Mouse (Mus musculus) brown adipose tissue, adult 24 weeks (tissue): ENCODE results near the gene 2810021J22Rik. TPM values are rescaled to one million over a fixed set of nuclear protein-coding genes. Genes with fewer than 3 reads are reported as not detected.

Experiments
- H3K27ac ChIP-seq: fragments of 200-500 bp; replicated peaks from 2 replicates; pipeline ENCODE4 v1.5.1; 2012; ENCODE audit warnings: low read depth, mild to moderate bottlenecking, low read length
- H3K4me1 ChIP-seq: fragments of 200-500 bp; 2 replicates; pipeline ENCODE4 v1.6.1; 2012; ENCODE audit warnings: low read length, mixed read lengths; ENCODE audit not compliant: control insufficient read depth, insufficient read depth, insufficient read length
- H3K4me3 ChIP-seq: fragments of 200-500 bp; 2 replicates; pipeline ENCODE4 v1.5.1; 2012; ENCODE audit warnings: low read depth, mild to moderate bottlenecking, low read length, moderate library complexity; ENCODE audit not compliant: insufficient read depth
- polyA plus RNA-seq: library from polyadenylated mRNA; stranded (reverse); fragments of >200 nt; gene quantifications from 2 replicates; pipeline ENCODE4 v1.2.4, GENCODE M21; 2012; ENCODE audit not compliant: missing spikeins, insufficient read depth, insufficient read length

The 2810021J22Rik gene
- polyA plus RNA-seq, 1 experiment = 4.8 TPM

- H3K4me1 ChIP-seq = no peaks in the 10 kb centered on the region
- H3K4me3 ChIP-seq = no peak overlapping the region
- H3K27ac ChIP-seq = no peak overlapping the region
Observed at GRCm38 (mm10) chr11:58929641-58930040, 62.6 kb downstream of the 2810021J22Rik start.

GRCm38 (mm10) chr11:58930254-58930653, 63.2 kb downstream of the 2810021J22Rik start:
- H3K4me1 ChIP-seq = no peaks in the 10 kb centered on the region
- no peak overlapping the region for H3K27ac ChIP-seq
- H3K4me3 ChIP-seq = no peak overlapping the region

GRCm38 (mm10) chr11:58931576-58931975, 64.6 kb downstream of the 2810021J22Rik start:
- H3K4me1 ChIP-seq = no peaks in the 10 kb centered on the region
- H3K4me3 ChIP-seq = no peak overlapping the region
- H3K27ac ChIP-seq = no peak overlapping the region

Other genes with a start within 250 kb of the 2810021J22Rik start
- not detected in 2 replicates for gene Olfr323, start 236.7 kb upstream of the 2810021J22Rik start, polyA plus RNA-seq
- gene Trim58, start 226.8 kb upstream of the 2810021J22Rik start, polyA plus RNA-seq = not detected in 2 replicates
- gene Olfr322, start 208.4 kb upstream of the 2810021J22Rik start, polyA plus RNA-seq = not detected in 2 replicates
- not detected in 2 replicates for gene Olfr320, start 186.1 kb upstream of the 2810021J22Rik start, polyA plus RNA-seq
- gene Olfr319, start 168.1 kb upstream of the 2810021J22Rik start, polyA plus RNA-seq = not detected in 2 replicates
- gene Olfr318, start 143.2 kb upstream of the 2810021J22Rik start, polyA plus RNA-seq = not detected in 2 replicates
- not detected in 2 replicates for gene Olfr317, start 128.0 kb upstream of the 2810021J22Rik start, polyA plus RNA-seq
- not detected in 2 replicates for gene Olfr316, start 114.5 kb upstream of the 2810021J22Rik start, polyA plus RNA-seq
- gene Olfr315, start 94.0 kb upstream of the 2810021J22Rik start, polyA plus RNA-seq = not detected in 2 replicates
- not detected in 2 replicates for gene Olfr314, start 84.3 kb upstream of the 2810021J22Rik start, polyA plus RNA-seq
- not detected in 2 replicates for gene Fam183b, start 65.3 kb upstream of the 2810021J22Rik start, polyA plus RNA-seq
- gene Olfr313, start 52.2 kb upstream of the 2810021J22Rik start, polyA plus RNA-seq = not detected in 2 replicates
- gene Olfr312, start 38.0 kb upstream of the 2810021J22Rik start, polyA plus RNA-seq = not detected in 2 replicates
- not detected in 2 replicates for gene Olfr311, start 28.0 kb upstream of the 2810021J22Rik start, polyA plus RNA-seq
- 0.44 and 0.96 TPM in 2 replicates for gene Gm12258, start 20.1 kb upstream of the 2810021J22Rik start, polyA plus RNA-seq
- gene Zfp39, start 37.0 kb downstream of the 2810021J22Rik start, polyA plus RNA-seq = 1.8 and 2.0 TPM in 2 replicates
- not detected in 2 replicates for gene Btnl10, start 50.7 kb downstream of the 2810021J22Rik start, polyA plus RNA-seq
- 76.4 and 79.9 TPM in 2 replicates for gene Rnf187, start 71.7 kb downstream of the 2810021J22Rik start, polyA plus RNA-seq
- not detected in 2 replicates for gene Hist3h2ba, start 81.7 kb downstream of the 2810021J22Rik start, polyA plus RNA-seq
- 8.2 and 12.4 TPM in 2 replicates for gene Hist3h2a, start 87.5 kb downstream of the 2810021J22Rik start, polyA plus RNA-seq
- not detected in 2 replicates for gene Trim17, start 87.5 kb downstream of the 2810021J22Rik start, polyA plus RNA-seq
- 3.8 and 4.8 TPM in 2 replicates for gene Trim11, start 110.9 kb downstream of the 2810021J22Rik start, polyA plus RNA-seq